In genomic region chr6:67481012-67481411, GRCm38 (mm10) we compare ENCODE assay signal across 15 mouse cellular contexts. TPM values are rescaled to one million over a fixed set of nuclear protein-coding genes. Genes with fewer than 3 reads are reported as not detected.
A peak's percentile ranks its signal among the peaks of the same experiment; 100 is the strongest.
DNase-seq lines count a peak whose midpoint lies in the region; ATAC-seq and TF ChIP-seq lines count a peak whose summit lies in the region.
"Had no signal": no experiment of that assay in that cellular context is flagged by ENCODE, and none has a peak within 500 bp of the region (broad histone marks: within the 10 kb centered on the region; RNA-seq: fewer than 3 reads in every experiment).

No protein-coding gene starts in this region.

- H3K4me2 ChIP-seq in heart, embryonic 15.5 days, result no peak overlapping the region
- H3K4me2 ChIP-seq in kidney, postnatal 0 days (ENCODE audit: low read length), result no peak overlapping the region
- no peak overlapping the region for H3K4me2 ChIP-seq in hindbrain, postnatal 0 days (ENCODE audit: low read depth, low read length)
- H3K4me2 ChIP-seq: stomach, embryonic 15.5 days had no signal

- H3K9ac ChIP-seq in heart, embryonic 15.5 days, result no peak overlapping the region
- H3K9ac ChIP-seq in kidney, postnatal 0 days (ENCODE audit: low read depth, low read length), result no peak overlapping the region
- H3K9ac ChIP-seq in hindbrain, postnatal 0 days (replicated peaks; ENCODE audit: low read length), result no peak overlapping the region
- H3K9ac ChIP-seq: stomach, embryonic 15.5 days had no signal

- no peaks in the 10 kb centered on the region for H3K9me3 ChIP-seq in heart, embryonic 15.5 days (replicated peaks)
- no peaks in the 10 kb centered on the region for H3K9me3 ChIP-seq in kidney, postnatal 0 days (replicated peaks; ENCODE audit: low read length)
- no peaks in the 10 kb centered on the region for H3K9me3 ChIP-seq in hindbrain, postnatal 0 days (ENCODE audit: low read length)
- H3K9me3 ChIP-seq: forebrain, embryonic 10.5 days; stomach, embryonic 15.5 days had no signal

- 0 out of 2 replicates have a peak, but pooled peaks cover 3% of the 10 kb centered on the region for H3K4me1 ChIP-seq in heart, embryonic 15.5 days (replicated peaks)
- H3K4me1 ChIP-seq in embryonic fibroblast, embryonic 13.5 days (ENCODE audit: control insufficient read depth, insufficient read depth, low read length), result no peaks in the 10 kb centered on the region; the same call in none of the 2 replicates
- no peaks in the 10 kb centered on the region for H3K4me1 ChIP-seq in kidney, postnatal 0 days (replicated peaks; ENCODE audit: insufficient read depth, low read length)
- no peaks in the 10 kb centered on the region for H3K4me1 ChIP-seq in hindbrain, postnatal 0 days (ENCODE audit: insufficient read depth, low read length)
- H3K4me1 ChIP-seq: forebrain, embryonic 10.5 days; stomach, embryonic 15.5 days had no signal

- TF ChIP-seq CTCF in embryonic fibroblast, embryonic 13.5 days (IDR thresholded peaks at IDR 0.05; ENCODE audit: borderline replicate concordance, insufficient read depth, low read length), result no peak
- no peak for TF ChIP-seq CTCF in kidney, postnatal 0 days (IDR thresholded peaks at IDR 0.05; ENCODE audit: low read depth)
- TF ChIP-seq CTCF in hindbrain, postnatal 0 days (IDR thresholded peaks at IDR 0.05; ENCODE audit: low read depth), result no peak

- H3K4me3 ChIP-seq in heart, embryonic 15.5 days, result no peak overlapping the region
- H3K4me3 ChIP-seq in embryonic fibroblast, embryonic 13.5 days (ENCODE audit: insufficient read depth, low read length), result no peak overlapping the region
- no peak overlapping the region for H3K4me3 ChIP-seq in kidney, postnatal 0 days (replicated peaks; ENCODE audit: low read depth, low read length)
- no peak overlapping the region for H3K4me3 ChIP-seq in hindbrain, postnatal 0 days (ENCODE audit: low read length)
- H3K4me3 ChIP-seq: forebrain, embryonic 10.5 days; stomach, embryonic 15.5 days had no signal

- no peak for DNase-seq in heart, adult 8-10 months (ENCODE audit: low spot score)
- DNase-seq in kidney, postnatal 0 days (ENCODE audit: low spot score), result peak; percentile 46
- peak; percentile 19 for DNase-seq in lung, postnatal 14 days
- DNase-seq in cerebellum, postnatal 14 days, result no peak
- DNase-seq in cerebellum, adult 9-11 months, result no peak
- DNase-seq in hindbrain, postnatal 0 days (ENCODE audit: low spot score), result no peak
- DNase-seq: gastrocnemius, postnatal 10 days had no signal

- no peak for TF ChIP-seq POLR2A in embryonic fibroblast, embryonic 13.5 days (IDR thresholded peaks at IDR 0.05; ENCODE audit: low read depth, low read length)

- H3K36me3 ChIP-seq in heart, embryonic 15.5 days, result no peaks in the 10 kb centered on the region
- no peaks in the 10 kb centered on the region for H3K36me3 ChIP-seq in kidney, postnatal 0 days (ENCODE audit: insufficient read depth, low read length)
- H3K36me3 ChIP-seq in hindbrain, postnatal 0 days (ENCODE audit: insufficient read depth, low read length), result no peaks in the 10 kb centered on the region
- H3K36me3 ChIP-seq: forebrain, embryonic 10.5 days; stomach, embryonic 15.5 days had no signal

- H3K27me3 ChIP-seq in heart, embryonic 15.5 days, result no peaks in the 10 kb centered on the region
- H3K27me3 ChIP-seq in kidney, postnatal 0 days (ENCODE audit: insufficient read depth, low read length), result no peaks in the 10 kb centered on the region
- H3K27me3 ChIP-seq in hindbrain, postnatal 0 days (ENCODE audit: insufficient read depth, low read length), result no peaks in the 10 kb centered on the region
- H3K27me3 ChIP-seq: stomach, embryonic 15.5 days had no signal

- peak; percentile 88 for ATAC-seq in heart, embryonic 15.5 days (replicated peaks; ENCODE audit: insufficient number of reproducible peaks, insufficient read depth, low FRiP score, low read depth)
- peak; percentile 85 for ATAC-seq in kidney, postnatal 0 days (replicated peaks; ENCODE audit: low FRiP score, low read depth)
- no peak for ATAC-seq in hindbrain, postnatal 0 days
- ATAC-seq: activated CD4-positive, CD25-positive, alpha-beta regulatory T cell, adult 4 months had no signal

- peak overlapping the region; percentile 72 for H3K27ac ChIP-seq in heart, embryonic 15.5 days
- peak overlapping the region; percentile 88 for H3K27ac ChIP-seq in embryonic fibroblast, embryonic 13.5 days (ENCODE audit: insufficient read depth, low read length)
- H3K27ac ChIP-seq in kidney, postnatal 0 days, result peak overlapping the region; percentile 25; the same call in 1 of the 2 replicates
- H3K27ac ChIP-seq in hindbrain, postnatal 0 days, result no peak overlapping the region
- H3K27ac ChIP-seq: forebrain, embryonic 10.5 days; stomach, embryonic 15.5 days had no signal

- WGBS in heart, embryonic 15.5 days, result 25% methylated on average over 2 of the region's 2 CpGs
- WGBS in kidney, postnatal 0 days, result 51% methylated on average over 2 of the region's 2 CpGs
- 69% methylated on average over 2 of the region's 2 CpGs for WGBS in hindbrain, postnatal 0 days

RNA-seq across cellular contexts. Expression of gene Il23r, which starts 10.6 kb away (rescaled TPM):
- not detected in 2 replicates for polyA plus RNA-seq in heart, embryonic 15.5 days (2015; fragmentation: Nextera tagmentation; extraction: Ambion mirVana)
- total RNA-seq in heart, adult 8-10 months (2022), result not detected
- polyA plus RNA-seq in embryonic fibroblast, embryonic 13.5 days (2011; ENCODE audit: insufficient read length, low read depth, missing spikeins), result not detected in 2 replicates
- polyA plus RNA-seq in kidney, postnatal 0 days (2015; fragmentation: Nextera tagmentation; extraction: Ambion mirVana), result 0.06 TPM in 1 of 2 replicates, not detected in the other
- 0.07 and 0.16 TPM in 2 replicates for total RNA-seq in hindbrain, postnatal 0 days (2014; rRNA removed)
- 0.08 and 0.11 TPM in 2 replicates for polyA plus RNA-seq in hindbrain, postnatal 0 days (2015; fragmentation: Nextera tagmentation; extraction: Ambion mirVana)
- total RNA-seq: common myeloid progenitor, adult 5-6 weeks; gastrocnemius, postnatal 10 days; layer of hippocampus, postnatal 25 days; liver, adult 2 months had no signal
- polyA plus RNA-seq: forebrain, embryonic 10.5 days; liver, adult 2 months had no signal

RNA-seq across cellular contexts. Expression of gene Tacstd2, which starts 54.6 kb away (rescaled TPM):
- 0.62 and 3.4 TPM in 2 replicates for polyA plus RNA-seq in heart, embryonic 15.5 days (2015; fragmentation: Nextera tagmentation; extraction: Ambion mirVana)
- under 1 TPM in 1 of 4 experiments, not detected in 3; 0.19 TPM for total RNA-seq in heart, adult 8-10 months (2022)
- not detected in 2 replicates for polyA plus RNA-seq in embryonic fibroblast, embryonic 13.5 days (2011; ENCODE audit: insufficient read length, low read depth, missing spikeins)
- polyA plus RNA-seq in kidney, postnatal 0 days (2015; fragmentation: Nextera tagmentation; extraction: Ambion mirVana), result 140 and 145 TPM in 2 replicates
- 1.4 and 3.5 TPM in 2 replicates for total RNA-seq in hindbrain, postnatal 0 days (2014; rRNA removed)
- 2.0 and 2.4 TPM in 2 replicates for polyA plus RNA-seq in hindbrain, postnatal 0 days (2015; fragmentation: Nextera tagmentation; extraction: Ambion mirVana)
- total RNA-seq: gastrocnemius, postnatal 10 days; liver, adult 2 months had no signal
- polyA plus RNA-seq: activated CD4-positive, CD25-positive, alpha-beta regulatory T cell, adult 4 months; liver, adult 2 months had no signal

Comparison
In these comparisons a context has a peak if more than half of its experiments do, and no peak if none do; other contexts are left out.
1. DNase-seq: peak in kidney, postnatal 0 days (single experiment) and lung, postnatal 14 days (single experiment); none in heart, adult 8-10 months (single experiment), cerebellum, postnatal 14 days (0 of 2), cerebellum, adult 9-11 months (single experiment) and hindbrain, postnatal 0 days (single experiment).
2. RNA of gene Tacstd2, which starts 54.6 kb away (polyA plus RNA-seq): 140 to 145 TPM in kidney, postnatal 0 days; 2.0 to 2.4 TPM in hindbrain, postnatal 0 days, 0.62 to 3.4 TPM in heart, embryonic 15.5 days and not detected in embryonic fibroblast, embryonic 13.5 days; every median in the first group is over 10 times any median in the second.